Mouse (Mus musculus) monocyte, adult 5-6 weeks (primary cell): ENCODE measurements around the gene Gm12248. TPM values are rescaled to one million over a fixed set of nuclear protein-coding genes. Genes with fewer than 3 reads are reported as not detected.
"Not testable (repeated sequence)": the region's sequence is repeated elsewhere in the genome, so short reads cannot be mapped to it uniquely, and the experiment has no call there.

ENCODE experiments used
- ATAC-seq: fragments of 153-309, 156-312 bp; replicated peaks from 2 replicates; pipeline ENCODE4 v1.8.0; 2017; ENCODE audit warnings: mild to moderate bottlenecking; ENCODE audit not compliant: low TSS enrichment, insufficient number of reproducible peaks, severe bottlenecking, poor library complexity, low FRiP score
- total RNA-seq: library from RNA; stranded (forward); fragments of 200-1000, 200-491, 200-594 nt; gene quantifications from 3 replicates; pipeline ENCODE4 v1.2.3, GENCODE M21; 2017

Gene Gm12248
- total RNA-seq, 1 experiment from 2014 or later, result not detected

- peak; percentile 93 for ATAC-seq
These were observed 10.9 kb upstream of the Gm12248 start, which contains the start of gene Cnot8 for GRCm38 (mm10) chr11:58103697-58104306. Gene Cnot8, plus strand, starts transcription at chr11:58104153.

- ATAC-seq, result 0 out of 2 replicates have a peak, but pooled peaks have one; percentile 0
These were observed 10.4 kb upstream of the Gm12248 start for GRCm38 (mm10) chr11:58103344-58103653.

- ATAC-seq, result no peak
These were observed 9.8 kb upstream of the Gm12248 start for GRCm38 (mm10) chr11:58102581-58103343.

- ATAC-seq, result no peak
These were observed 9.2 kb upstream of the Gm12248 start for GRCm38 (mm10) chr11:58102146-58102545.

- ATAC-seq, result no peak
These were observed 8.3 kb upstream of the Gm12248 start for GRCm38 (mm10) chr11:58101194-58101720.

- ATAC-seq, result no peak
These were observed 7.1 kb upstream of the Gm12248 start for GRCm38 (mm10) chr11:58100006-58100405.

GRCm38 (mm10) chr11:58098366-58098720 is 5.4 kb upstream of the Gm12248 start:
- ATAC-seq, result not testable (repeated sequence)

GRCm38 (mm10) chr11:58097621-58098365 is 4.9 kb upstream of the Gm12248 start:
- peak; percentile 19 for ATAC-seq

- no peak for ATAC-seq
These were observed 4.1 kb upstream of the Gm12248 start for GRCm38 (mm10) chr11:58096821-58097620.

- ATAC-seq, result peak; percentile 72
These were observed 3.2 kb upstream of the Gm12248 start for GRCm38 (mm10) chr11:58096160-58096559.

- ATAC-seq, result no peak
These were observed 2.6 kb upstream of the Gm12248 start for GRCm38 (mm10) chr11:58095561-58095960.

- ATAC-seq, result no peak
These were observed 1.8 kb upstream of the Gm12248 start for GRCm38 (mm10) chr11:58094766-58095165.

- ATAC-seq, result peak; percentile 69
These were observed 393 bp downstream of the Gm12248 start for GRCm38 (mm10) chr11:58092541-58092940.

GRCm38 (mm10) chr11:58081716-58082115 is 11.2 kb downstream of the Gm12248 start:
- ATAC-seq, result no peak

- no peak for ATAC-seq
These were observed 15.7 kb downstream of the Gm12248 start for GRCm38 (mm10) chr11:58077270-58077669.

- no peak for ATAC-seq
These were observed 20.0 kb downstream of the Gm12248 start for GRCm38 (mm10) chr11:58072978-58073377.

GRCm38 (mm10) chr11:58065025-58065424 is 27.9 kb downstream of the Gm12248 start:
- no peak for ATAC-seq

- ATAC-seq, result no peak
These were observed 30.3 kb downstream of the Gm12248 start for GRCm38 (mm10) chr11:58062586-58062985.

- not testable (repeated sequence) for ATAC-seq
These were observed 31.7 kb downstream of the Gm12248 start for GRCm38 (mm10) chr11:58061218-58061617.
